Mouse (Mus musculus) G1E (cell line): Measurements from ENCODE around the gene Angptl2. TPM values are rescaled to one million over a fixed set of nuclear protein-coding genes. Genes with fewer than 3 reads are reported as not detected.

Source experiments
- ATAC-seq: 2 replicates; pipeline ENCODE4 v1.8.0; 2016; ENCODE audit warnings: mild to moderate bottlenecking; ENCODE audit not compliant: insufficient number of reproducible peaks, poor library complexity, low FRiP score, severe bottlenecking; ENCODE audit errors: extremely low read depth
- DNase-seq: peaks from one replicate; pipeline ENCODE4 v3.0.0; 2012; ENCODE audit warnings: low spot score
- H3K27me3 ChIP-seq: 2 replicates; pipeline ENCODE4 v1.6.1; 2012; ENCODE audit warnings: mild to moderate bottlenecking, low read length, inconsistent platforms; ENCODE audit not compliant: insufficient read depth
- H3K36me3 ChIP-seq: replicated peaks from 2 replicates; pipeline ENCODE3; 2012; ENCODE audit warnings: mild to moderate bottlenecking, inconsistent platforms
- H3K4me1 ChIP-seq: 2 replicates; pipeline ENCODE4 v1.6.1; 2012; ENCODE audit warnings: low read depth, low read length, inconsistent platforms, mixed read lengths; ENCODE audit not compliant: insufficient read depth
- H3K4me3 ChIP-seq: 2 replicates; pipeline ENCODE4 v1.5.1; 2012; ENCODE audit warnings: low read depth, mild to moderate bottlenecking, inconsistent platforms, low read length, moderate library complexity, mixed read lengths
- H3K9me3 ChIP-seq: replicated peaks from 2 replicates; pipeline ENCODE4 v1.6.1; 2012; ENCODE audit warnings: inconsistent platforms
- CTCF ChIP-seq: IDR thresholded peaks from 2 replicates; pipeline ENCODE4 v1.5.1; 2012; ENCODE audit warnings: low read depth, low read length, inconsistent platforms, mixed read lengths
- GATA1 ChIP-seq: IDR thresholded peaks from 2 replicates; pipeline ENCODE4 v1.6.1; 2012; ENCODE audit warnings: borderline replicate concordance, low read length, inconsistent platforms, mixed read lengths
- GATA2 ChIP-seq: IDR thresholded peaks from 2 replicates; pipeline ENCODE4 v1.6.1; 2012; ENCODE audit warnings: low read depth, low read length, inconsistent platforms, borderline replicate concordance
- POLR2AphosphoS5 ChIP-seq: IDR thresholded peaks from 2 replicates; pipeline ENCODE4 v1.6.1; 2012; ENCODE audit warnings: low read depth, low read length, inconsistent platforms; ENCODE audit not compliant: insufficient replicate concordance
- TAL1 ChIP-seq: conservative IDR thresholded peaks from 2 replicates; pipeline ENCODE4 v1.6.1; 2012; ENCODE audit warnings: low read depth, low read length, inconsistent platforms, mixed read lengths
- polyA plus RNA-seq: library from polyadenylated mRNA; stranded (reverse); fragments of >175 nt; gene quantifications from 2 replicates; pipeline ENCODE4 v1.2.3, GENCODE M21; 2012
- total RNA-seq, 2 experiments: library from RNA; stranded (forward) in 1 of 2; stranded (reverse) in 1 of 2; fragments of 200-1000 nt in 1 of 2; fragments of >200 nt in 1 of 2; fragmentation: Nextera tagmentation in 1 of 2; gene quantifications; 2 replicates each; pipeline ENCODE4 v1.2.3; 2014 to 2017

The Angptl2 gene
- total and polyA plus RNA-seq, 3 experiments = 0.11 TPM; not detected in 2

- Histone ChIP-seq H3K36me3 (no peaks in the 10 kb centered on the region), H3K27me3 (peaks cover 27% of the 10 kb centered on the region), H3K4me3 (no peak overlapping the region), H3K4me1 (peaks cover 4% of the 10 kb centered on the region; the same call in 1 of the 2 replicates), H3K9me3 (no peaks in the 10 kb centered on the region)
- TF ChIP-seq POLR2AphosphoS5 (no peak), CTCF (no peak), GATA1 (no peak), TAL1 (no peak)
- ATAC-seq (no peak), DNase-seq (no peak)
These were observed 3.8 kb downstream of the Angptl2 start for GRCm38 (mm10) chr2:33219637-33220036.

GRCm38 (mm10) chr2:33220246-33220645 lies 4.4 kb downstream of the Angptl2 start:
- Histone ChIP-seq H3K36me3 (no peaks in the 10 kb centered on the region), H3K27me3 (peaks cover 24% of the 10 kb centered on the region), H3K4me3 (no peak overlapping the region), H3K4me1 (peaks cover 4% of the 10 kb centered on the region; the same call in 1 of the 2 replicates), H3K9me3 (no peaks in the 10 kb centered on the region)
- TF ChIP-seq CTCF (no peak), POLR2AphosphoS5 (no peak), TAL1 (no peak), GATA1 (no peak)
- ATAC-seq (no peak), DNase-seq (no peak)

- H3K4me3 ChIP-seq = no peak overlapping the region
- TF ChIP-seq TAL1 (no peak), GATA1 (no peak), CTCF (no peak), POLR2AphosphoS5 (no peak), GATA2 (no peak)
- DNase-seq = no peak
- no peak for ATAC-seq
- no peaks in the 10 kb centered on the region for H3K36me3 ChIP-seq
- peaks cover 19% of the 10 kb centered on the region for H3K27me3 ChIP-seq
- H3K9me3 ChIP-seq = no peaks in the 10 kb centered on the region
- H3K4me1 ChIP-seq = no peaks in the 10 kb centered on the region
These were observed 4.9 kb downstream of the Angptl2 start for GRCm38 (mm10) chr2:33220674-33221338.

GRCm38 (mm10) chr2:33221339-33221900 lies 5.6 kb downstream of the Angptl2 start:
- DNase-seq (no peak), ATAC-seq (no peak)
- no peaks in the 10 kb centered on the region for H3K9me3 ChIP-seq
- H3K4me3 ChIP-seq = no peak overlapping the region
- no peaks in the 10 kb centered on the region for H3K4me1 ChIP-seq
- TF ChIP-seq GATA1 (no peak), TAL1 (no peak), POLR2AphosphoS5 (no peak), CTCF (no peak), GATA2 (no peak)
- H3K27me3 ChIP-seq = peaks cover 15% of the 10 kb centered on the region
- H3K36me3 ChIP-seq = no peaks in the 10 kb centered on the region

GRCm38 (mm10) chr2:33222480-33222879 lies 6.6 kb downstream of the Angptl2 start:
- Histone ChIP-seq H3K27me3 (peaks cover 10% of the 10 kb centered on the region), H3K4me1 (no peaks in the 10 kb centered on the region)
- TF ChIP-seq CTCF (no peak), POLR2AphosphoS5 (no peak), GATA2 (no peak), TAL1 (no peak), GATA1 (no peak)

GRCm38 (mm10) chr2:33223656-33224358 lies 7.9 kb downstream of the Angptl2 start:
- TF ChIP-seq GATA1 = no peak
- no peak for TF ChIP-seq POLR2AphosphoS5
- TF ChIP-seq TAL1 = no peak
- no peak for TF ChIP-seq GATA2
- no peak for TF ChIP-seq CTCF
- Histone ChIP-seq H3K4me1 (no peaks in the 10 kb centered on the region), H3K4me3 (no peak overlapping the region), H3K36me3 (no peaks in the 10 kb centered on the region), H3K27me3 (peaks cover 6% of the 10 kb centered on the region; the same call in 1 of the 2 replicates), H3K9me3 (no peaks in the 10 kb centered on the region)
- no peak for ATAC-seq
- DNase-seq = no peak

More at GRCm38 (mm10) chr2:33222480-33222879, 6.6 kb downstream of the Angptl2 start:
- H3K36me3 ChIP-seq = no peaks in the 10 kb centered on the region
- no peaks in the 10 kb centered on the region for H3K9me3 ChIP-seq
- DNase-seq = no peak
- H3K4me3 ChIP-seq = no peak overlapping the region
- ATAC-seq = no peak
